Comparison of ENCODE assay signal across 27 mouse cellular contexts in genomic region chr17:48493986-48494385, GRCm38 (mm10). TPM values are rescaled to one million over a fixed set of nuclear protein-coding genes. Genes with fewer than 3 reads are reported as not detected.
DNase-seq lines count a peak whose midpoint lies in the region; ATAC-seq and TF ChIP-seq lines count a peak whose summit lies in the region.
"Had no signal": no experiment of that assay in that cellular context is flagged by ENCODE, and none has a peak within 500 bp of the region (broad histone marks: within the 10 kb centered on the region; RNA-seq: fewer than 3 reads in every experiment).

No protein-coding gene starts in this region.

- H3K4me2 ChIP-seq in forebrain, embryonic 13.5 days: no peak overlapping the region
- no peak overlapping the region for H3K4me2 ChIP-seq in forebrain, postnatal 0 days (ENCODE audit: low read depth)
- no peak overlapping the region for H3K4me2 ChIP-seq in midbrain, embryonic 13.5 days (replicated peaks)
- no peak overlapping the region for H3K4me2 ChIP-seq in midbrain, embryonic 16.5 days (ENCODE audit: low read length)
- H3K4me2 ChIP-seq: heart, embryonic 12.5 days had no signal

- H3K4me3 ChIP-seq in forebrain, embryonic 13.5 days: no peak overlapping the region
- no peak overlapping the region for H3K4me3 ChIP-seq in forebrain, postnatal 0 days (ENCODE audit: low read depth, low read length)
- H3K4me3 ChIP-seq in midbrain, embryonic 13.5 days (replicated peaks): no peak overlapping the region
- no peak overlapping the region for H3K4me3 ChIP-seq in midbrain, embryonic 16.5 days (ENCODE audit: low read depth, low read length)
- H3K4me3 ChIP-seq: heart, embryonic 12.5 days had no signal

- H3K27ac ChIP-seq in forebrain, embryonic 13.5 days: no peak overlapping the region
- H3K27ac ChIP-seq in forebrain, postnatal 0 days (ENCODE audit: low read depth, low read length): no peak overlapping the region
- H3K27ac ChIP-seq in midbrain, embryonic 13.5 days: no peak overlapping the region
- H3K27ac ChIP-seq in midbrain, embryonic 16.5 days (ENCODE audit: low read length): no peak overlapping the region
- H3K27ac ChIP-seq: hindbrain, postnatal 0 days had no signal

- TF ChIP-seq CTCF in forebrain, postnatal 0 days (IDR thresholded peaks at IDR 0.05; ENCODE audit: low read depth): no peak
- no peak for TF ChIP-seq CTCF in brain, embryonic 14.5 days (IDR thresholded peaks at IDR 0.05; ENCODE audit: borderline replicate concordance, extremely low read depth, insufficient read depth, insufficient read length)

- 63% methylated on average over 8 of the region's 8 CpGs for WGBS in forebrain, embryonic 13.5 days
- 75% methylated on average over 8 of the region's 8 CpGs for WGBS in forebrain, postnatal 0 days
- 60% methylated on average over 8 of the region's 8 CpGs for WGBS in midbrain, embryonic 13.5 days
- 67% methylated on average over 8 of the region's 8 CpGs for WGBS in midbrain, embryonic 16.5 days

- DNase-seq in forebrain, postnatal 0 days: no peak
- peak; percentile 46 for DNase-seq in adrenal gland, postnatal 14 days
- DNase-seq in brain, embryonic 14.5 days (ENCODE audit: low read depth): peak; percentile 37
- no peak for DNase-seq in layer of hippocampus, adult 11-12 months (ENCODE audit: low spot score)
- DNase-seq: cerebellum, adult 9-10 months; gastrocnemius, postnatal 10 days; heart, adult 11 months; heart, postnatal 14 days; kidney, adult 2 months; kidney, postnatal 10 days; liver, postnatal 0 days; lung, postnatal 10 days; midbrain, embryonic 14.5 days; right cerebral cortex, postnatal 14 days; spleen, adult 18-20 months; thymus, adult 2 months had no signal

- ATAC-seq in forebrain, embryonic 13.5 days: peak; percentile 27; the same call in 1 of the 2 replicates
- ATAC-seq in forebrain, postnatal 0 days: no peak
- ATAC-seq in midbrain, embryonic 13.5 days: 0 out of 2 replicates have a peak, but pooled peaks have one; percentile 69
- ATAC-seq in midbrain, embryonic 16.5 days: no peak
- ATAC-seq: hindbrain, postnatal 0 days; liver, postnatal 0 days had no signal

- H3K36me3 ChIP-seq in forebrain, embryonic 13.5 days (ENCODE audit: poor library complexity, severe bottlenecking): no peaks in the 10 kb centered on the region
- no peaks in the 10 kb centered on the region for H3K36me3 ChIP-seq in forebrain, postnatal 0 days (ENCODE audit: insufficient read depth)
- no peaks in the 10 kb centered on the region for H3K36me3 ChIP-seq in midbrain, embryonic 13.5 days
- H3K36me3 ChIP-seq in midbrain, embryonic 16.5 days (ENCODE audit: control insufficient read depth, insufficient read depth, low read length): no peaks in the 10 kb centered on the region
- H3K36me3 ChIP-seq: heart, embryonic 12.5 days had no signal

- H3K27me3 ChIP-seq in forebrain, embryonic 13.5 days: no peaks in the 10 kb centered on the region
- H3K27me3 ChIP-seq in forebrain, postnatal 0 days (ENCODE audit: insufficient read depth, low read length): no peaks in the 10 kb centered on the region
- no peaks in the 10 kb centered on the region for H3K27me3 ChIP-seq in midbrain, embryonic 13.5 days
- no peaks in the 10 kb centered on the region for H3K27me3 ChIP-seq in midbrain, embryonic 16.5 days (ENCODE audit: control insufficient read depth, insufficient read depth, low read depth, low read length)
- H3K27me3 ChIP-seq: heart, embryonic 12.5 days had no signal

- no peak for TF ChIP-seq POLR2A in brain, embryonic 14.5 days (IDR thresholded peaks at IDR 0.05; ENCODE audit: borderline replicate concordance, extremely low read depth, insufficient read depth, insufficient read length, poor library complexity, severe bottlenecking)

- H3K4me1 ChIP-seq in forebrain, embryonic 13.5 days: no peaks in the 10 kb centered on the region
- H3K4me1 ChIP-seq in forebrain, postnatal 0 days (ENCODE audit: insufficient read depth): no peaks in the 10 kb centered on the region
- 0 out of 2 replicates have a peak, but pooled peaks cover 2% of the 10 kb centered on the region for H3K4me1 ChIP-seq in midbrain, embryonic 13.5 days (replicated peaks)
- H3K4me1 ChIP-seq in midbrain, embryonic 16.5 days (ENCODE audit: control insufficient read depth, insufficient read depth, low read length): no peaks in the 10 kb centered on the region
- H3K4me1 ChIP-seq: heart, embryonic 12.5 days had no signal

- H3K9ac ChIP-seq in forebrain, embryonic 13.5 days: no peak overlapping the region
- no peak overlapping the region for H3K9ac ChIP-seq in forebrain, postnatal 0 days
- no peak overlapping the region for H3K9ac ChIP-seq in midbrain, embryonic 13.5 days (replicated peaks)
- no peak overlapping the region for H3K9ac ChIP-seq in midbrain, embryonic 16.5 days (ENCODE audit: low read depth, low read length)
- H3K9ac ChIP-seq: heart, embryonic 12.5 days; liver, postnatal 0 days had no signal

- no peaks in the 10 kb centered on the region for H3K9me3 ChIP-seq in forebrain, embryonic 13.5 days (replicated peaks)
- no peaks in the 10 kb centered on the region for H3K9me3 ChIP-seq in forebrain, postnatal 0 days (ENCODE audit: low read length)
- H3K9me3 ChIP-seq in midbrain, embryonic 13.5 days: no peaks in the 10 kb centered on the region
- no peaks in the 10 kb centered on the region for H3K9me3 ChIP-seq in midbrain, embryonic 16.5 days (replicated peaks; ENCODE audit: control insufficient read depth, low read length, poor library complexity, severe bottlenecking)
- H3K9me3 ChIP-seq: heart, embryonic 12.5 days had no signal

RNA-seq across cellular contexts. Expression of gene Unc5cl, which starts 39.3 kb away (rescaled TPM):
- 0.15 and 0.37 TPM in 2 replicates for polyA plus RNA-seq in forebrain, embryonic 13.5 days (2015; fragmentation: Nextera tagmentation; extraction: Ambion mirVana)
- not detected in 2 replicates for total RNA-seq in forebrain, postnatal 0 days (2014; rRNA removed)
- 0.14 and 0.56 TPM in 2 replicates for polyA plus RNA-seq in forebrain, postnatal 0 days (2015; fragmentation: Nextera tagmentation; extraction: Ambion mirVana)
- 0.23 TPM in 2 replicates for polyA plus RNA-seq in midbrain, embryonic 13.5 days (2015; fragmentation: Nextera tagmentation; extraction: Ambion mirVana)
- polyA plus RNA-seq in midbrain, embryonic 16.5 days (2015; fragmentation: Nextera tagmentation; extraction: Ambion mirVana): 0.21 TPM in 1 of 2 replicates, not detected in the other
- 0.11 and 0.56 TPM in 2 replicates for total RNA-seq in adrenal gland, postnatal 14 days (2021)
- polyA plus RNA-seq in brain, embryonic 14.5 days (2012; rRNA removed): 0.14 TPM in 2 replicates
- total RNA-seq: gastrocnemius, postnatal 10 days; liver, adult 2 months had no signal
- polyA plus RNA-seq: C2C12 had no signal

RNA-seq across cellular contexts. Expression of gene Tspo2, which starts 42.7 kb away (rescaled TPM):
- polyA plus RNA-seq in forebrain, embryonic 13.5 days (2015; fragmentation: Nextera tagmentation; extraction: Ambion mirVana): 1.7 and 2.4 TPM in 2 replicates
- total RNA-seq in forebrain, postnatal 0 days (2014; rRNA removed): 0.31 TPM in 1 of 2 replicates, not detected in the other
- 0.47 and 0.82 TPM in 2 replicates for polyA plus RNA-seq in forebrain, postnatal 0 days (2015; fragmentation: Nextera tagmentation; extraction: Ambion mirVana)
- 3.2 and 3.5 TPM in 2 replicates for polyA plus RNA-seq in midbrain, embryonic 13.5 days (2015; fragmentation: Nextera tagmentation; extraction: Ambion mirVana)
- 1.8 and 1.9 TPM in 2 replicates for polyA plus RNA-seq in midbrain, embryonic 16.5 days (2015; fragmentation: Nextera tagmentation; extraction: Ambion mirVana)
- 1.9 and 4.6 TPM in 2 replicates for total RNA-seq in adrenal gland, postnatal 14 days (2021)
- polyA plus RNA-seq in brain, embryonic 14.5 days (2012; rRNA removed): 6.5 and 8.2 TPM in 2 replicates
- total RNA-seq: layer of hippocampus, adult 8-10 months; left cerebral cortex, postnatal 36 days; liver, adult 2 months had no signal
- polyA plus RNA-seq: C2C12; frontal cortex, adult 2 months; liver, adult 2 months; urinary bladder, adult 2 months had no signal

Comparison
In these comparisons a context has a peak if more than half of its experiments do, and no peak if none do; other contexts are left out.
1. ATAC-seq: peak in forebrain, embryonic 13.5 days (single experiment) and midbrain, embryonic 13.5 days (single experiment); none in forebrain, postnatal 0 days (single experiment) and midbrain, embryonic 16.5 days (single experiment).
2. DNase-seq: peak in adrenal gland, postnatal 14 days (single experiment) and brain, embryonic 14.5 days (single experiment); none in forebrain, postnatal 0 days (single experiment) and layer of hippocampus, adult 11-12 months (single experiment).